Mouse (Mus musculus) liver, adult 2 months (tissue): ENCODE measurements around the gene Depdc5.
"Not testable (repeated sequence)": the region's sequence is repeated elsewhere in the genome, so short reads cannot be mapped to it uniquely, and the experiment has no call there.

Experiments
- CTCF ChIP-seq: fragments of 200-500 bp; IDR thresholded peaks from 2 replicates; pipeline ENCODE4 v1.5.1; 2011; ENCODE audit warnings: low read depth, low read length, control low read depth
- POLR2A ChIP-seq: fragments of 200-500 bp; IDR thresholded peaks from 2 replicates; pipeline ENCODE4 v1.6.1; 2011; ENCODE audit warnings: low read length, control low read depth; ENCODE audit not compliant: insufficient read depth; ENCODE audit errors: extremely low read depth

DNA sequence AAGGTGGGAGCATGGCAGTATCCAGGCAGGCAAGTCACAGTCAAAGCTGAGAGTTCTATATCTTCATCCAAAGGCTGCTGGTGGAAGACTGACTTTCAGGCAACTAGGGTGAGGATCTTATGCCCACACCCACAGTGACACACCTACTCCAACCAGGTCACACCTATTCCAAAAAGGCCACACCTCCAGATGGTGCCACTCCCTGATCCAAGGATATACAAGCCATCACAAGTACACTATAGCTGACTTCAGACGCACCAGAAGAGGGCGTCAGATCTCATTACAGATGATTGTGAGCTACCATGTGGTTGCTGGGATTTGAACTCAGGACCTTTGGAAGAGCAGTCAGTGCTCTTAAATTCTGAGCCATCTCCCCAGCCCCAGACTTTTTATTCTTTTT is 55.8 kb downstream of the Depdc5 start:
- not testable (repeated sequence) for TF ChIP-seq POLR2A, CTCF
